Mouse (Mus musculus) CH12.LX (cell line): ENCODE results near the gene Tas1r2.

Experiments used
- E2F4 ChIP-seq: IDR thresholded peaks from 2 replicates; pipeline ENCODE4 v1.6.1; 2011; ENCODE audit warnings: low read depth, low read length, improper control_type of control experiment; ENCODE audit not compliant: insufficient replicate concordance
- EP300 ChIP-seq: IDR thresholded peaks from 2 replicates; pipeline ENCODE4 v1.6.1; 2011; ENCODE audit warnings: low read length, improper control_type of control experiment
- ETS1 ChIP-seq: conservative IDR thresholded peaks from 2 replicates; pipeline ENCODE4 v1.6.1; 2012; ENCODE audit warnings: low read depth, mild to moderate bottlenecking, inconsistent platforms, low read length, improper control_type of control experiment, moderate library complexity
- GABPA ChIP-seq: IDR thresholded peaks from 2 replicates; pipeline ENCODE4 v1.6.1; 2012; ENCODE audit warnings: low read depth, low read length, improper control_type of control experiment, inconsistent platforms; ENCODE audit not compliant: insufficient replicate concordance
- MAFK ChIP-seq: IDR thresholded peaks from 2 replicates; pipeline ENCODE4 v1.6.1; 2011; ENCODE audit warnings: low read length, improper control_type of control experiment; ENCODE audit not compliant: insufficient replicate concordance
- MEF2A ChIP-seq: IDR thresholded peaks from 2 replicates; pipeline ENCODE4 v1.6.1; 2014; ENCODE audit warnings: low read depth, mild to moderate bottlenecking, inconsistent platforms, low read length, improper control_type of control experiment, borderline replicate concordance
- NRF1 ChIP-seq: IDR thresholded peaks from 2 replicates; pipeline ENCODE4 v1.6.1; 2014; ENCODE audit warnings: low read depth, mild to moderate bottlenecking, inconsistent platforms, low read length, improper control_type of control experiment, moderate library complexity
- POLR2A ChIP-seq: IDR thresholded peaks from 2 replicates; pipeline ENCODE4 v1.6.1; 2011; ENCODE audit warnings: low read depth, mild to moderate bottlenecking, improper control_type of control experiment, low read length

DNA sequence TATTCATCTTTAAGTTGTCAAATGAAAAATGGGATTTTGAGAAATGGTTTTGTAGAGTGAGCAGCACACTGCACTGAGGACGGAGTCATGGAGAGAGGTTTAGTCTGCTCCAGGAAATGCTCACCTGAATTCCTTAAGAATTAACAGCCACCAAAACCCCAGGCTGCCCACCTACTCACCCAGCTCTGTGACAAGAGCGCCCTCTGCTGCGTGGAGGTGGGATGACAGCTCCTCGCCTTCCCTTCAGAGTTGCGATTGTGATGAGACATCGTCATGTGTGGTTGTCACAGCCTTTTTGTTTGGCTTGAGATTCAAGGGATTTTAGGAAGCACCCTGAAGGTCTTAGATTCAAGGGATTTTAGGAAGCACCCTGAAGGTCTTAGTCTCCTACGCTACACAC, 17.0 kb upstream of the Tas1r2 start:
- TF ChIP-seq MAFK (no peak), E2F4 (no peak), POLR2A (no peak), GABPA (no peak), EP300 (no peak), MEF2A (no peak), ETS1 (no peak), NRF1 (no peak)
